Mouse (Mus musculus): Measurements from ENCODE around the gene Klhl32. TPM values are rescaled to one million over a fixed set of nuclear protein-coding genes. Genes with fewer than 3 reads are reported as not detected.

Klhl32 gene
- polyA plus RNA-seq, 1 experiment from 2014 or later, result 0.17 TPM

DNA sequence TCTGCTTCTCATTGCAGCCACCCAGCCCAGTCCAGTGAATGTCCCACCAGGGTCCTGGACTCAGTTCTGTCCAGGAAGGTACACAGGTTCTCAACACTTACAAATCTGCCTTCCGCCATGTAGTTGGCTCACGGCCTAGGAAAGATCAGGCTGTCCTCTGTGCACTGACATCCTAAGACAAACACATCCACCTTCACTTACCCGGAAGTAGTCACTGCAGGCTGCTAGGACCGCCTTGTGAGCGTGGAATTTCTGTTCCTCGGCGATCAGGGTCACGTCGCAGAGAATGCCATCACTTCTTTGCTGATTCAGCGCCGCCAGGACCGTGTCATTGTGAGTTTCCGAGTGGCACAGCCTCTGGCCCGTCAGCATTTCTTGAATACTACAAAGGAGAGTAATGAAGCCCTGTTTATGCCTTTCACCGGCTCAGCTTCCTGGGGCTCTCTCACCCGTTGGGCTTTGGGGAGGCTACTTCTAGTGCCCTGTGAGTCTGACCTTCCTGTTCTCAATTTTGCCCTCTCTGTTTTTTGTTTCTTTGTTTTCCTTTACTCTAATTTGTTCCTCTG lies 58.4 kb downstream of the Klhl32 start:
- H3K27me3 ChIP-seq (replicated peaks), result no peaks in the 10 kb centered on the region
- no peaks in the 10 kb centered on the region for H3K4me1 ChIP-seq
- no peak overlapping the region for H3K27ac ChIP-seq
- H3K9ac ChIP-seq, result no peak overlapping the region
- 45% methylated on average over 16 of the region's 16 CpGs for WGBS (ENCODE audit: insufficient replicate concordance)
- H3K4me3 ChIP-seq, result no peak overlapping the region
- H3K36me3 ChIP-seq, result no peaks in the 10 kb centered on the region
- ATAC-seq, result no peak
- H3K4me2 ChIP-seq, result no peak overlapping the region
- H3K9me3 ChIP-seq (replicated peaks), result no peaks in the 10 kb centered on the region

DNA sequence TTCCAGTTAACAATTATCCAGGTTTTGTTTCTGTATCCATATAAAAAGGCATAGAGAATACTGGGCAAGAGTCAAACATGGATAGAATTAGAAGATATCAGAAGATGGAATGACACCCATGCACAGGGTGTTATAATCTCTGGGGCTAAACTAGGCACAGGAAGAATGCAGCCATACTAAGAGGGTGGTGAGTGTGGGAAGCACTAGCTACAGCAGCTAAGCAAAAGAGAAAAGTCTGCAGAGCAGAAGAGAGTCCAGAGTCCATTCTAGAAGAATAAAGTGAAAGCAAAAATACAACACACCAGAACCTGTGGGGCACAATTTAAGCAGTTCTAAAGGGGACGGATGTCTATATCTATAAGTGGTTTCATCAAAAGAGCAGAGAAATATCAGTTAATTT lies 61.6 kb downstream of the Klhl32 start:
- ATAC-seq, result no peak
- 70% methylated on average over 1 of the region's 1 CpGs for WGBS (ENCODE audit: insufficient replicate concordance)

DNA sequence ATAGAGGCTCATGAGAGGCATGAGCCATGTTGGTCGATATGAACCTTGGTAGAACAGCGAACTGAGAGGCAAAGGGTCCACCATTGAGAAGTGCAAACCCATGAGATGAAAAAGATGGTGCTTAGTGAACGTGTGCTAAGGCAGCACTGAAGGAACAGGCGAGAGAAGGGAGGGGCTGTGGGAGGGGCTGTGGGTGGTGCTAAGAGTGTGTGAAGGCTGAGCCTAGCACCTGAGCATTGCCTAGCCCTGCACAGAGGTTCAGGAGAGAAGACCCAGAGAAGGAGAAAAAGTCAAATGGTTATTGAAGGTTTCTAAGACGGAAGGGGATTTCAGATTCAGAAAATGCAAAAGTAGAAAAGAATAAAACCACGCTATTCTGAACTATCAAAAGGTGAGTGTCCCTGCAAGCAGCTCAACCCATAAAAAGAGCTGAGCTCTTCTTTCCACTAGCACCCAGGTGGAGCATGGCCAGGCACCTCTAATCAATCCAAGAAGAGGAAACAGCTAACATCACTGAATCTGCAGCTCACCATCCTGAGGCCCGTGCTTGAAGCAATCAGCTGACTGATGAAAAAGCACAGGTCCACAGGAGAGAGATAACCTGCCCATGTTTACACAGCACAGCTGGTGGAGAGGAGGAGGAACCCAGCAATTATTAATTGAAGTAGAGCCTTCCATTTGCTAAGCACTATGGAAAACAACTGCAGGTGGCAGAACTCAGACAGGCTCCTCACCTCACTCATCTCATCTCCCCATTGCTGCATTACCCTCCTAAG lies 65.0 kb downstream of the Klhl32 start:
- H3K36me3 ChIP-seq, result no peaks in the 10 kb centered on the region
- H3K27ac ChIP-seq, result no peak overlapping the region
- H3K4me3 ChIP-seq, result no peak overlapping the region
- 45% methylated on average over 7 of the region's 7 CpGs for WGBS (ENCODE audit: insufficient replicate concordance)
- no peak overlapping the region for H3K9ac ChIP-seq
- no peak overlapping the region for H3K4me2 ChIP-seq
- no peaks in the 10 kb centered on the region for H3K4me1 ChIP-seq
- H3K27me3 ChIP-seq (replicated peaks), result no peaks in the 10 kb centered on the region
- no peaks in the 10 kb centered on the region for H3K9me3 ChIP-seq (replicated peaks)
- ATAC-seq, result no peak

More for the DNA sequence above, 61.6 kb downstream of the Klhl32 start:
- Histone ChIP-seq H3K27me3 (replicated peaks) (no peaks in the 10 kb centered on the region), H3K4me2 (no peak overlapping the region), H3K36me3 (no peaks in the 10 kb centered on the region), H3K9ac (no peak overlapping the region), H3K9me3 (replicated peaks) (no peaks in the 10 kb centered on the region), H3K4me1 (no peaks in the 10 kb centered on the region), H3K27ac (no peak overlapping the region), H3K4me3 (no peak overlapping the region)

GRCm38 (mm10) chr4:24765919-24766318 lies 85.0 kb downstream of the Klhl32 start:
- no peak overlapping the region for H3K4me2 ChIP-seq
- H3K4me3 ChIP-seq, result no peak overlapping the region
- no peak overlapping the region for H3K27ac ChIP-seq
- no peaks in the 10 kb centered on the region for H3K4me1 ChIP-seq
- ATAC-seq, result no peak
- H3K36me3 ChIP-seq, result no peaks in the 10 kb centered on the region
- no peaks in the 10 kb centered on the region for H3K9me3 ChIP-seq (replicated peaks)
- WGBS (ENCODE audit: insufficient replicate concordance), result 59% methylated on average over 2 of the region's 2 CpGs
- H3K27me3 ChIP-seq (replicated peaks), result no peaks in the 10 kb centered on the region
- H3K9ac ChIP-seq, result no peak overlapping the region

- ATAC-seq, result no peak
- WGBS (ENCODE audit: insufficient replicate concordance), result 47% methylated on average over 3 of the region's 3 CpGs
- no peak overlapping the region for H3K4me2 ChIP-seq
These were observed 85.5 kb downstream of the Klhl32 start for GRCm38 (mm10) chr4:24765469-24765868.

DNA sequence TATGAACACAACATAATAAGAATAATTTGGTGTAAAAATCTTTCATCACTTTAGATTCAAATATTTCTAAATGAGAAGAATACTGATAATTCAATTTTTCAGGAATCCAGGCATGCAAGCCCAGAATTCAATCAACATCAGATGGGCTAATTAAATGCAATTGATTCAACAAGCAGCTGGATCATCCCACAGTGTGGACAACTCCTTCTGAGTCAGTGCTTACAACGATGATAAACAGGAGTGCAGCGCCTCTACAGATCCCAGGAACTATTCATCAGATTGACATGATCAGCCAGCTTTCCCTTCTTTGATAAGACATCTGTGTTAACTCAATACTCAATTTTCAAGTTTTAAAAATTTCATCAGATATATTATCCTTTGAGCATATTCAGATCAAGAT lies 86.4 kb downstream of the Klhl32 start:
- Histone ChIP-seq H3K27ac (no peak overlapping the region), H3K4me1 (no peaks in the 10 kb centered on the region), H3K4me3 (no peak overlapping the region), H3K27me3 (replicated peaks) (no peaks in the 10 kb centered on the region), H3K9ac (no peak overlapping the region), H3K9me3 (replicated peaks) (no peaks in the 10 kb centered on the region), H3K4me2 (no peak overlapping the region), H3K36me3 (no peaks in the 10 kb centered on the region)
- ATAC-seq, result no peak
- 66% methylated on average over 2 of the region's 2 CpGs for WGBS (ENCODE audit: insufficient replicate concordance)

More at GRCm38 (mm10) chr4:24765469-24765868, 85.5 kb downstream of the Klhl32 start:
- Histone ChIP-seq H3K4me3 (no peak overlapping the region), H3K9me3 (replicated peaks) (no peaks in the 10 kb centered on the region), H3K27ac (no peak overlapping the region), H3K27me3 (replicated peaks) (no peaks in the 10 kb centered on the region), H3K36me3 (no peaks in the 10 kb centered on the region), H3K9ac (no peak overlapping the region), H3K4me1 (no peaks in the 10 kb centered on the region)

DNA sequence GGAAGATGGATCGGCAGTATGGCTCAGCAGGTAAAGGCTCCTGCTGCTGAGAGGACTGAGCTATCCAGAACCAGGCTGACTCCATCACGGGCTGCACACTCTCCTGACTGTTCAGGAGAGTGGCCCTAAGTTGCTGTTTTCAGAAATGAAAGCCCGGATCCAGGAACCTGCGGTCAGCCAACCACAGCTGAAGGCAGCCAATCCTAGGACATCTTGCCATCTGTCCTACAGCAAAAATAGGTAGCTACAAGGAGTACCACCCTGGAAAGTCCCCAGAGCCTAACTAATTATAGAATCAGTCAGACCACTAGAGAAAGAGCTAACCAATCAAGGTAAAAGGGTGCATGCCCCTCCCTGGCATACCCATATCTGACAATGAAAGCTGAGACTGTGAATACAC lies 87.5 kb downstream of the Klhl32 start:
- Histone ChIP-seq H3K4me1 (no peaks in the 10 kb centered on the region), H3K4me2 (no peak overlapping the region), H3K27me3 (replicated peaks) (no peaks in the 10 kb centered on the region), H3K4me3 (no peak overlapping the region), H3K9me3 (replicated peaks) (no peaks in the 10 kb centered on the region), H3K27ac (no peak overlapping the region), H3K9ac (no peak overlapping the region), H3K36me3 (no peaks in the 10 kb centered on the region)
- WGBS (ENCODE audit: insufficient replicate concordance), result 68% methylated on average over 4 of the region's 4 CpGs
- no peak for ATAC-seq

GRCm38 (mm10) chr4:24758954-24759353 lies 92.0 kb downstream of the Klhl32 start:
- 70% methylated on average over 1 of the region's 1 CpGs for WGBS (ENCODE audit: insufficient replicate concordance)
- no peak for ATAC-seq
- no peak overlapping the region for H3K4me3 ChIP-seq
- H3K4me2 ChIP-seq, result no peak overlapping the region
- H3K36me3 ChIP-seq, result no peaks in the 10 kb centered on the region
- no peaks in the 10 kb centered on the region for H3K9me3 ChIP-seq (replicated peaks)
- H3K27ac ChIP-seq, result no peak overlapping the region
- H3K27me3 ChIP-seq (replicated peaks), result no peaks in the 10 kb centered on the region
- no peaks in the 10 kb centered on the region for H3K4me1 ChIP-seq
- H3K9ac ChIP-seq, result no peak overlapping the region

GRCm38 (mm10) chr4:24752517-24753208 lies 98.3 kb downstream of the Klhl32 start:
- Histone ChIP-seq H3K4me2 (no peak overlapping the region), H3K27me3 (replicated peaks) (no peaks in the 10 kb centered on the region), H3K4me3 (no peak overlapping the region), H3K36me3 (no peaks in the 10 kb centered on the region), H3K9ac (no peak overlapping the region), H3K4me1 (no peaks in the 10 kb centered on the region), H3K9me3 (replicated peaks) (no peaks in the 10 kb centered on the region), H3K27ac (no peak overlapping the region)
- no peak for ATAC-seq
- 66% methylated on average over 8 of the region's 8 CpGs for WGBS (ENCODE audit: insufficient replicate concordance)

- no peak overlapping the region for H3K4me2 ChIP-seq
- H3K36me3 ChIP-seq, result no peaks in the 10 kb centered on the region
- no peak overlapping the region for H3K4me3 ChIP-seq
- H3K27me3 ChIP-seq (replicated peaks), result no peaks in the 10 kb centered on the region
- ATAC-seq, result no peak
- no peak overlapping the region for H3K9ac ChIP-seq
- WGBS (ENCODE audit: insufficient replicate concordance), result 70% methylated on average over 6 of the region's 6 CpGs
- no peaks in the 10 kb centered on the region for H3K9me3 ChIP-seq (replicated peaks)
- H3K27ac ChIP-seq, result no peak overlapping the region
- H3K4me1 ChIP-seq, result no peaks in the 10 kb centered on the region
These were observed 113.8 kb downstream of the Klhl32 start for GRCm38 (mm10) chr4:24737080-24737479.

GRCm38 (mm10) chr4:24720834-24721233 lies 130.1 kb downstream of the Klhl32 start:
- H3K27me3 ChIP-seq (replicated peaks), result no peaks in the 10 kb centered on the region
- 29% methylated on average over 3 of the region's 3 CpGs for WGBS (ENCODE audit: insufficient replicate concordance)
- H3K36me3 ChIP-seq, result no peaks in the 10 kb centered on the region
- H3K4me1 ChIP-seq, result no peaks in the 10 kb centered on the region
- H3K9ac ChIP-seq, result no peak overlapping the region
- ATAC-seq, result no peak
- H3K4me3 ChIP-seq, result no peak overlapping the region
- H3K27ac ChIP-seq, result no peak overlapping the region
- H3K9me3 ChIP-seq (replicated peaks), result no peaks in the 10 kb centered on the region
- no peak overlapping the region for H3K4me2 ChIP-seq

- Histone ChIP-seq H3K4me1 (no peaks in the 10 kb centered on the region), H3K36me3 (no peaks in the 10 kb centered on the region), H3K4me3 (no peak overlapping the region), H3K9ac (no peak overlapping the region), H3K27me3 (replicated peaks) (no peaks in the 10 kb centered on the region), H3K4me2 (no peak overlapping the region), H3K9me3 (replicated peaks) (no peaks in the 10 kb centered on the region), H3K27ac (no peak overlapping the region)
- no peak for ATAC-seq
- 61% methylated on average over 4 of the region's 4 CpGs for WGBS (ENCODE audit: insufficient replicate concordance)
These were observed 135.4 kb downstream of the Klhl32 start for GRCm38 (mm10) chr4:24715559-24715958.

All from liver, embryonic 12.5 days (tissue).